Mouse (Mus musculus) monocyte, adult 2 months (primary cell): ENCODE data around the gene Prss53.

ENCODE experiments used
- DNase-seq, 2 experiments: peaks; one replicate each; pipeline ENCODE4 v3.0.0; 2022; ENCODE audit warnings: low spot score in 2 of 2, low read depth in 1 of 2

The Prss53 gene

GRCm38 (mm10) chr7:127890798-127891197, at the start of gene Prss53:
Gene Prss53, minus strand, starts transcription at chr7:127890970.
- no peak for DNase-seq

- no peak for DNase-seq
Measured at GRCm38 (mm10) chr7:127936216-127936884, 45.6 kb upstream of the Prss53 start.

GRCm38 (mm10) chr7:127935748-127936159, 45.0 kb upstream of the Prss53 start:
- DNase-seq: no peak

- DNase-seq: peak; percentile 89 to 91
Measured at GRCm38 (mm10) chr7:127935028-127935722, 44.4 kb upstream of the Prss53 start.

- DNase-seq: no peak
Measured at GRCm38 (mm10) chr7:127934075-127934474, 43.3 kb upstream of the Prss53 start.

- no peak for DNase-seq
Measured at GRCm38 (mm10) chr7:127932273-127933031, 41.7 kb upstream of the Prss53 start.

GRCm38 (mm10) chr7:127931351-127932135, 40.8 kb upstream of the Prss53 start:
- DNase-seq: no peak

GRCm38 (mm10) chr7:127930636-127931035, 39.9 kb upstream of the Prss53 start:
- DNase-seq: no peak

- no peak for DNase-seq
Measured at GRCm38 (mm10) chr7:127929923-127930322, 39.2 kb upstream of the Prss53 start, which contains the start of gene Prss8. Gene Prss8, minus strand, starts transcription at chr7:127930104.

GRCm38 (mm10) chr7:127928596-127928995, 37.8 kb upstream of the Prss53 start:
- DNase-seq: no peak

- no peak for DNase-seq
Measured at GRCm38 (mm10) chr7:127927726-127928125, 37.0 kb upstream of the Prss53 start.

- no peak for DNase-seq
Measured at GRCm38 (mm10) chr7:127926846-127927245, 36.1 kb upstream of the Prss53 start.

- no peak for DNase-seq
Measured at GRCm38 (mm10) chr7:127926066-127926465, 35.3 kb upstream of the Prss53 start.

GRCm38 (mm10) chr7:127925252-127925651, 34.5 kb upstream of the Prss53 start:
- no peak for DNase-seq

GRCm38 (mm10) chr7:127923714-127924113, 32.9 kb upstream of the Prss53 start:
- no peak for DNase-seq

- peak in 1 of 2 experiments; percentile 57 for DNase-seq
Measured at GRCm38 (mm10) chr7:127922451-127923275, 31.9 kb upstream of the Prss53 start.

- no peak for DNase-seq
Measured at GRCm38 (mm10) chr7:127921516-127921915, 30.7 kb upstream of the Prss53 start.

GRCm38 (mm10) chr7:127919290-127919689, 28.5 kb upstream of the Prss53 start:
- DNase-seq: no peak

GRCm38 (mm10) chr7:127918203-127918602, 27.4 kb upstream of the Prss53 start:
- DNase-seq: no peak

GRCm38 (mm10) chr7:127915293-127915692, 24.5 kb upstream of the Prss53 start:
- no peak for DNase-seq
